Mouse (Mus musculus) stomach, postnatal 0 days (tissue): Measurements from ENCODE around the gene Sh3pxd2a. TPM values are rescaled to one million over a fixed set of nuclear protein-coding genes. Genes with fewer than 3 reads are reported as not detected.

Experiments used
- ATAC-seq: fragments of 200-750 bp; cut with Nextera tagmentation; 2 replicates; pipeline ENCODE4 v1.8.0; 2017; ENCODE audit not compliant: low FRiP score, low TSS enrichment
- DNase-seq: peaks from one replicate; pipeline ENCODE4 v3.0.0-alpha.2; 2016; ENCODE audit warnings: low spot score
- H3K27ac ChIP-seq: fragments of 300-500 bp; sonication (generic); replicated peaks from 2 replicates; pipeline ENCODE4 v1.5.1; 2014; ENCODE audit warnings: mild to moderate bottlenecking, control low read depth
- H3K27me3 ChIP-seq: fragments of 300-500 bp; sonication (generic); 2 replicates; pipeline ENCODE4 v1.6.1; 2014; ENCODE audit warnings: low read length; ENCODE audit not compliant: control insufficient read depth, insufficient read depth
- H3K36me3 ChIP-seq: fragments of 300-500 bp; sonication (generic); 2 replicates; pipeline ENCODE4 v1.6.1; 2014; ENCODE audit warnings: low read length, mixed read lengths; ENCODE audit not compliant: control insufficient read depth, insufficient read depth
- H3K4me1 ChIP-seq: fragments of 300-500 bp; sonication (generic); replicated peaks from 2 replicates; pipeline ENCODE4 v1.6.1; 2014; ENCODE audit warnings: antibody characterized with exemption; ENCODE audit not compliant: control insufficient read depth, insufficient read depth
- H3K4me2 ChIP-seq: fragments of 300-500 bp; sonication (generic); replicated peaks from 2 replicates; pipeline ENCODE4 v1.6.1; 2014; ENCODE audit warnings: low read depth, mild to moderate bottlenecking, control low read depth, moderate library complexity
- H3K4me3 ChIP-seq: fragments of 300-500 bp; sonication (generic); 2 replicates; pipeline ENCODE4 v1.5.1; 2014; ENCODE audit warnings: low read depth, low read length, control low read depth
- H3K9ac ChIP-seq: fragments of 300-500 bp; sonication (generic); 2 replicates; pipeline ENCODE4 v1.6.1; 2014; ENCODE audit warnings: mild to moderate bottlenecking, low read length, control low read depth, mixed read lengths
- H3K9me3 ChIP-seq: fragments of 300-500 bp; sonication (generic); 2 replicates; pipeline ENCODE4 v1.6.1; 2016; ENCODE audit warnings: low read length; ENCODE audit not compliant: control insufficient read depth
- CTCF ChIP-seq: IDR thresholded peaks from 2 replicates; pipeline ENCODE4 v1.5.1; 2016; ENCODE audit warnings: antibody characterized with exemption, low read depth, mild to moderate bottlenecking, moderate library complexity
- EP300 ChIP-seq: optimal IDR thresholded peaks from 2 replicates; pipeline ENCODE3; 2016; ENCODE audit warnings: antibody characterized with exemption
- WGBS: fragments of 180-500 bp; shearing (Covaris S2); extraction: QIAGEN DNeasy Blood & Tissue Kit; methylation state at CpG from one replicate; pipeline ENCODE4 v1.1.7; 2014; 5-methylcytosine and 5-hydroxymethylcytosine counted together
- polyA plus RNA-seq: library from polyadenylated mRNA; unstranded; fragments of >200 nt; fragmentation: Nextera tagmentation; extraction: Ambion mirVana; gene quantifications from 2 replicates; pipeline ENCODE4 v1.2.1, GENCODE M21; 2015

The Sh3pxd2a gene
- polyA plus RNA-seq, 1 experiment from 2014 or later = 3.7 TPM

GRCm38 (mm10) chr19:47279372-47279771, 184.8 kb downstream of the Sh3pxd2a start:
- Histone ChIP-seq H3K9ac (no peak overlapping the region), H3K9me3 (no peaks in the 10 kb centered on the region), H3K4me1 (peaks cover 15% of the 10 kb centered on the region), H3K27ac (peak overlapping the region; percentile 86), H3K27me3 (no peaks in the 10 kb centered on the region), H3K4me2 (no peak overlapping the region), H3K36me3 (peaks cover 18% of the 10 kb centered on the region), H3K4me3 (no peak overlapping the region)
- ATAC-seq (no peak), DNase-seq (no peak)
- TF ChIP-seq EP300 (no peak), CTCF (no peak)
- 41% methylated on average over 4 of the region's 4 CpGs for WGBS

GRCm38 (mm10) chr19:47276730-47277129, 187.5 kb downstream of the Sh3pxd2a start:
- Histone ChIP-seq H3K9ac (no peak overlapping the region), H3K4me2 (no peak overlapping the region), H3K9me3 (no peaks in the 10 kb centered on the region), H3K27ac (no peak overlapping the region), H3K27me3 (no peaks in the 10 kb centered on the region), H3K4me3 (no peak overlapping the region), H3K36me3 (peaks cover 31% of the 10 kb centered on the region; the same call in 1 of the 2 replicates), H3K4me1 (peaks cover 15% of the 10 kb centered on the region)
- ATAC-seq = no peak
- WGBS = 65% methylated on average over 6 of the region's 6 CpGs
- TF ChIP-seq EP300 (no peak), CTCF (no peak)
- no peak for DNase-seq

- Histone ChIP-seq H3K9me3 (no peaks in the 10 kb centered on the region), H3K36me3 (peaks cover 46% of the 10 kb centered on the region), H3K27me3 (no peaks in the 10 kb centered on the region), H3K4me2 (no peak overlapping the region), H3K27ac (no peak overlapping the region), H3K4me1 (no peaks in the 10 kb centered on the region), H3K9ac (no peak overlapping the region), H3K4me3 (no peak overlapping the region)
- TF ChIP-seq EP300 = no peak
- TF ChIP-seq CTCF = no peak
- no peak for DNase-seq
- ATAC-seq = no peak
- 69% methylated on average over 9 of the region's 9 CpGs for WGBS
Measured at GRCm38 (mm10) chr19:47270520-47270919, 193.7 kb downstream of the Sh3pxd2a start.

GRCm38 (mm10) chr19:47269729-47270128, 194.5 kb downstream of the Sh3pxd2a start:
- no peak for ATAC-seq
- H3K36me3 ChIP-seq = peaks cover 47% of the 10 kb centered on the region
- H3K9ac ChIP-seq = no peak overlapping the region
- H3K27me3 ChIP-seq = no peaks in the 10 kb centered on the region
- H3K27ac ChIP-seq = no peak overlapping the region
- TF ChIP-seq EP300 = no peak
- TF ChIP-seq CTCF = peak; percentile 78
- no peak overlapping the region for H3K4me3 ChIP-seq
- 56% methylated on average over 8 of the region's 8 CpGs for WGBS
- H3K4me2 ChIP-seq = no peak overlapping the region
- H3K4me1 ChIP-seq = no peaks in the 10 kb centered on the region
- DNase-seq = peak; percentile 45
- no peaks in the 10 kb centered on the region for H3K9me3 ChIP-seq

GRCm38 (mm10) chr19:47267066-47267465, 197.1 kb downstream of the Sh3pxd2a start:
- Histone ChIP-seq H3K4me2 (no peak overlapping the region), H3K9me3 (no peaks in the 10 kb centered on the region), H3K4me1 (no peaks in the 10 kb centered on the region), H3K27me3 (no peaks in the 10 kb centered on the region), H3K36me3 (peaks cover 34% of the 10 kb centered on the region), H3K9ac (no peak overlapping the region), H3K4me3 (no peak overlapping the region), H3K27ac (no peak overlapping the region)
- DNase-seq (no peak), ATAC-seq (no peak)
- TF ChIP-seq EP300 (no peak), CTCF (no peak)
- WGBS = 91% methylated on average over 21 of the region's 21 CpGs

- TF ChIP-seq EP300 (no peak), CTCF (no peak)
- no peak for DNase-seq
- Histone ChIP-seq H3K4me3 (no peak overlapping the region), H3K9ac (no peak overlapping the region), H3K27me3 (no peaks in the 10 kb centered on the region), H3K36me3 (peaks cover 29% of the 10 kb centered on the region), H3K9me3 (no peaks in the 10 kb centered on the region), H3K27ac (no peak overlapping the region), H3K4me2 (no peak overlapping the region), H3K4me1 (no peaks in the 10 kb centered on the region)
- no peak for ATAC-seq
- 78% methylated on average over 18 of the region's 18 CpGs for WGBS
Measured at GRCm38 (mm10) chr19:47266070-47266801, 198.0 kb downstream of the Sh3pxd2a start.
